In the genomic region with DNA sequence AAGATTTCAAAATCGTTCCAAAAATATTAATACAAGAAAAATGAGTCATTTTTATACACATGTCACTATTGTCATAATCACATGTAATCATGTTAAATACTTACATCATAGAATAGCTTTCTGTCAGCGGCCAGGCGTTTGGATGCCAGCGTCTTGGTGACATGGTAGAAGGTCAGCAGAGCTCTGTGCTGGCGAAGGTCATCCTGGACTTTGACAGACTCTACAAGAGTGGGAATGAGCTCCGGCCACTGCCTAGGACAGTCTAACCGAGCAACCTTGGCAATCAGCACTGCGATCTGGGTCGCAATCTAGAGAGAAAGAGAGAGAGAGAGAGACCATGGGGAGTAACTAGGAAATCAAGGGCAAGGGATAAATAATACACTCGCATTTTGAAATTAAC, we compare ENCODE assay signal across 20 mouse cellular contexts. TPM values are rescaled to one million over a fixed set of nuclear protein-coding genes. Genes with fewer than 3 reads are reported as not detected.
DNase-seq lines count a peak whose midpoint lies in the region; ATAC-seq lines count a peak whose summit lies in the region.
"Had no signal": no experiment of that assay in that cellular context is flagged by ENCODE, and none has a peak within 500 bp of the region (broad histone marks: within the 10 kb centered on the region; RNA-seq: fewer than 3 reads in every experiment).

No protein-coding gene starts in this region.

- no peak for ATAC-seq in megakaryocyte-erythroid progenitor cell, adult 5-6 weeks (replicated peaks; ENCODE audit: low FRiP score, low TSS enrichment, poor library complexity, severe bottlenecking)
- ATAC-seq: activated CD4-positive, CD25-positive, alpha-beta regulatory T cell, adult 4 months; CD4-positive, CD25-positive, alpha-beta regulatory T cell, adult 4 months; forebrain, embryonic 14.5 days; forebrain, embryonic 16.5 days; Patski had no signal

- peak; percentile 36 to 70 for DNase-seq in adrenal gland, adult (ENCODE audit: inconsistent age in 2 of 2, low spot score in 1 of 2)
- no peak for DNase-seq in adrenal gland, adult 18-20 months (ENCODE audit: low spot score in 2 of 2)
- peak; percentile 21 for DNase-seq in adrenal gland, adult 8-10 months
- peak; percentile 47 for DNase-seq in adrenal gland, postnatal 14 days
- DNase-seq in adrenal gland, postnatal 36 days: peak; percentile 40 to 61
- DNase-seq in heart, adult 8-10 months (ENCODE audit: low spot score): no peak
- DNase-seq: B cell, adult 2 months; cerebellum, adult 11 months; cerebellum, adult 18-20 months; cerebellum, adult 8-10 months; cerebellum, adult 9-11 months; cerebellum, postnatal 14 days; cerebellum, postnatal 36 days; embryo, embryonic 11 days had no signal

RNA-seq across cellular contexts. Expression of gene Ipo11, which starts 26.7 kb away (rescaled TPM):
- 10 to 100 TPM; 31.9 to 36.7 TPM for total RNA-seq in adrenal gland, adult 18-20 months (2021)
- 10 to 100 TPM; 35.5 to 40.7 (median 38.3) TPM for total RNA-seq in adrenal gland, adult 8-10 months (2022)
- 36.4 and 37.4 TPM in 2 replicates for total RNA-seq in adrenal gland, postnatal 14 days (2021)
- total RNA-seq in adrenal gland, postnatal 36 days (2021): 10 to 100 TPM; 38.9 to 43.8 TPM
- 10 to 100 TPM; 23.9 to 26.6 (median 24.9) TPM for total RNA-seq in heart, adult 8-10 months (2022)
- total RNA-seq in megakaryocyte-erythroid progenitor cell, adult 5-6 weeks (2014; fragmentation: Nextera tagmentation): 62.4 and 67.1 TPM in 2 replicates
- total RNA-seq in megakaryocyte-erythroid progenitor cell, adult 5-6 weeks (2017): 53.6 and 60.1 TPM in 2 replicates

RNA-seq across cellular contexts. Expression of gene Dimt1, which starts 36.8 kb away (rescaled TPM):
- 10 to 100 TPM; 10.7 to 17.2 TPM for total RNA-seq in adrenal gland, adult 18-20 months (2021)
- total RNA-seq in adrenal gland, adult 8-10 months (2022): 10 to 100 TPM; 11.7 to 19.7 (median 17.7) TPM
- total RNA-seq in adrenal gland, postnatal 14 days (2021): 17.0 and 17.5 TPM in 2 replicates
- total RNA-seq in adrenal gland, postnatal 36 days (2021): 10 to 100 TPM; 14.6 to 21.7 TPM
- total RNA-seq in heart, adult 8-10 months (2022): 1 to 10 TPM; 5.7 to 7.8 (median 6.7) TPM
- total RNA-seq in megakaryocyte-erythroid progenitor cell, adult 5-6 weeks (2014; fragmentation: Nextera tagmentation): 31.6 and 38.6 TPM in 2 replicates
- total RNA-seq in megakaryocyte-erythroid progenitor cell, adult 5-6 weeks (2017): 37.3 and 55.3 TPM in 2 replicates

Comparison
In these comparisons a context has a peak if more than half of its experiments do, and no peak if none do; other contexts are left out.
1. DNase-seq: peak in adrenal gland, adult (2 of 2), adrenal gland, adult 8-10 months (single experiment), adrenal gland, postnatal 14 days (single experiment) and adrenal gland, postnatal 36 days (2 of 2); none in adrenal gland, adult 18-20 months (0 of 2) and heart, adult 8-10 months (single experiment).